Mouse (Mus musculus) bone marrow macrophage, adult 2 months (primary cell): ENCODE data around the gene Hesx1.

Source experiments
- CTCF ChIP-seq: IDR thresholded peaks from 2 replicates; pipeline ENCODE4 v1.5.1; 2012; ENCODE audit warnings: low read depth, mild to moderate bottlenecking, low read length, moderate library complexity
- POLR2A ChIP-seq: IDR thresholded peaks from 2 replicates; pipeline ENCODE4 v1.6.1; 2012; ENCODE audit warnings: mild to moderate bottlenecking, low read depth, low read length, borderline replicate concordance

DNA sequence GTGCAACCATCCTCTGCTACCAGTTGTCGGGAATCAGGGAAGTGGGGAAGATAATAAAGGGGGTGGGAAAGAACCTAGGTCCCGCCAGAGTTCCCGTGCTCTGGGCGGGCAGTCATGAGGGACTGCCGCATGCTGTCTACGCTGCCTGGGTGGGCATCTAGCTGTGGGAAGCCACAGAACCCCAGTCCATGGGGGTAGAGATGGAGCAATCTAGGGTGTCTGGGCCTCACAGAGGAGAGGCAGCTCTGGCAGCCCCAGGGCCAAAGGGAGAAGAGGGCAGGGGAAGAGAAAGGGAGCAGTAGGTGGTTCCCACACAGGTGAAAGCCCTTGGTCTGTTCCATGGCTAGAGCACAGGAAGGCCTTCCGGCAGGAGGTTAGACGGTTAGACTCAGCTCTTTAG is 13.2 kb upstream of the Hesx1 start:
- TF ChIP-seq CTCF (no peak), POLR2A (no peak)
